Mouse (Mus musculus) urinary bladder, postnatal 14 days (tissue): Measurements from ENCODE around the gene Actr6.
"Not testable (repeated sequence)": the region's sequence is repeated elsewhere in the genome, so short reads cannot be mapped to it uniquely, and the experiment has no call there.

Source experiments
- DNase-seq: peaks from one replicate; pipeline ENCODE4 v3.0.0; 2021; ENCODE audit warnings: low spot score

Gene Actr6

GRCm38 (mm10) chr10:89679448-89679847 lies 52.6 kb downstream of the Actr6 start:
- no peak for DNase-seq

- DNase-seq, result no peak
Measured at GRCm38 (mm10) chr10:89678054-89678453, 54.0 kb downstream of the Actr6 start.

GRCm38 (mm10) chr10:89676609-89677008 lies 55.5 kb downstream of the Actr6 start:
- no peak for DNase-seq

GRCm38 (mm10) chr10:89670371-89670770 lies 61.7 kb downstream of the Actr6 start:
- DNase-seq, result not testable (repeated sequence)

- no peak for DNase-seq
Measured at GRCm38 (mm10) chr10:89667571-89667970, 64.5 kb downstream of the Actr6 start.

- no peak for DNase-seq
Measured at GRCm38 (mm10) chr10:89665679-89666078, 66.4 kb downstream of the Actr6 start.

GRCm38 (mm10) chr10:89664977-89665645 lies 67.0 kb downstream of the Actr6 start:
- DNase-seq, result no peak
